Mouse (Mus musculus) forelimb bud, embryonic 11.5 days (tissue): ENCODE measurements around the gene 4930556J24Rik.
A peak's percentile ranks its signal among the peaks of the same experiment; 100 is the strongest.
"Not testable (repeated sequence)": the region's sequence is repeated elsewhere in the genome, so short reads cannot be mapped to it uniquely, and the experiment has no call there.

ENCODE experiments used
- DNase-seq: peaks from one replicate; pipeline ENCODE4 v3.0.0-alpha.2; 2012; ENCODE audit warnings: low read depth, low spot score

Gene 4930556J24Rik

GRCm38 (mm10) chr11:3973081-3973480 is 3.5 kb downstream of the 4930556J24Rik start:
- DNase-seq: no peak

- no peak for DNase-seq
Measured at GRCm38 (mm10) chr11:3970361-3970760, 6.2 kb downstream of the 4930556J24Rik start.

- DNase-seq: no peak
Measured at GRCm38 (mm10) chr11:3969837-3970236, 6.7 kb downstream of the 4930556J24Rik start.

- DNase-seq: no peak
Measured at GRCm38 (mm10) chr11:3964416-3965172, 12.0 kb downstream of the 4930556J24Rik start.

DNA sequence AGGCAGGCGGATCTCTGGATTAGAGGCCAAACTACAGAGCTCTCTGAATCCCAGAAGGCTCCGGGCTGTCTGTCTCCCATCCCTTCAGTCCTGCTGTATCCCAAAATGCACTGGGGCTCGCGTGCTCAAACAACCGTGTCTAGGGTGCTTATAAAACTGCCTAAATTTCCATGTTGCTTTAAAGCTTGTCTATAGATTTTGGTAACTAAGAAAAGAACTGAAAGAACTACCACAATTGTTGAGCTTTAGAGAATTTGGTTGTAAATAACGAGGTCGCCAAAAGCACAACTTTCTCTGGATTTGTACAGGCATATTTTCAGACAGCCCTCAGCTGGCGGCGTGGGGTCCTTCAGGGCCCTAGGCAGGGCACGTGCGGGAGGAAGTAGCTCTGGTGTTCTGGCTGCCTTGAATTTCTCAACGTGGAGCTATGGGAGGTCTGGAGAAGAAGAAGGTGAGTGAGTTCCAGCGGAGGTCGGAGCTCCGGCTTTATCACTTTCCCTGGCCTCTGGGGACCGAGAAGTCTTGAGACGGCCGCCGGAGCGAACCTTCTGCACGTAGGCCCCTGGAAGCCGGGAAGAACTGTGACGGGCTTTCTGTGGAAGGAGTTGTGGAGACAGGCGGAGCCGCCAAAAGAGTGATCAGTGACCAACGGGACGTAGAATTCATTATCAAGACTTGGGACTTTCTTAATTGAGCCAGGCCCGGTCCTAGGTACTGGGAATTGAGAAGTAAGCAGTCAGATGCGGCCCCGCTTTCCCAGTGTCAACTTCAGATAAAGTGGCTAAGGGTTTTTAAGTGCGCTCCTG is 12.8 kb downstream of the 4930556J24Rik start, which contains the start of gene Pes1:
Pes1 (plus strand) TSS at position 366 of the 806 bp plus-strand sequence.
- DNase-seq: peak; percentile 90

- DNase-seq: no peak
Measured at GRCm38 (mm10) chr11:3963155-3963554, 13.4 kb downstream of the 4930556J24Rik start.

GRCm38 (mm10) chr11:3961761-3962160 is 14.8 kb downstream of the 4930556J24Rik start:
- no peak for DNase-seq

- DNase-seq: no peak
Measured at GRCm38 (mm10) chr11:3960901-3961300, 15.7 kb downstream of the 4930556J24Rik start.

DNA sequence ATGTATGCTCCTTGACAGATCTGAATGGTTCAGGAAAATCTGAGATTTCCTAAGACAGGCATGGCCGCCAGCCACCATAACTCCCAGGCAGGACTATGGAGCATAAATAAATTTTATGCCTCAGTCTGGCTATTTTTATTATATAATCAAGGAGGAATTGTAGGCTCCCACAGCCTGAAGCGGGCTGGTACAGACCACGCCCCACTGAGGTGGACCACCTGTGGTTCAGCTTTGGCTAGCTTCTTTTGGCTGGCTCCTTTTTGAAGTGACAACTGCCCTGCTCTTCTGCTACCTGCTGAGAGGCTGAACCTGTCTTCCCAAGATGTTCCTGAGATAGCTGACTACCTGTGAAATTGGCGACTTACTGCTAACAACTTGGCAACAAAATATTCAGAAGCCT is 21.2 kb downstream of the 4930556J24Rik start:
- DNase-seq: not testable (repeated sequence)

DNA sequence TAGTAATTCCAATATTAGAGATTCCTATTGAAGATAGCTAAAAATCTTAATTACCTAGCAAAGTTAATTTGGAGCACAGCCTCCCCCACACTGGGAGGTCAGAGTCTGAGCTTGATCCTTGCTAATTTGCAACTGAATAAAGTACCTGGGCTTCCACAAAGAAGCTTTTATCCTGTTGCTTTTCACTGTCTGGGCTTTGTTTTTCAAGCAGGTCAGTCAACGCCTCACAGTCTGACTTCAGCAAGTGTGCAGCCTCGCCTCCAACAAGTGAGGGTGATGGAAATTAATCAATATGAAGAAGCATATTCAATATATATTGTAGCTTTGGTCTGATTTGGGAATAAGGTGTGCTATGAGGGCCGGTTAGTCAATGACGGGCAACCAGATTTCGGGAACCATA is 21.7 kb downstream of the 4930556J24Rik start:
- DNase-seq: not testable (repeated sequence)

DNA sequence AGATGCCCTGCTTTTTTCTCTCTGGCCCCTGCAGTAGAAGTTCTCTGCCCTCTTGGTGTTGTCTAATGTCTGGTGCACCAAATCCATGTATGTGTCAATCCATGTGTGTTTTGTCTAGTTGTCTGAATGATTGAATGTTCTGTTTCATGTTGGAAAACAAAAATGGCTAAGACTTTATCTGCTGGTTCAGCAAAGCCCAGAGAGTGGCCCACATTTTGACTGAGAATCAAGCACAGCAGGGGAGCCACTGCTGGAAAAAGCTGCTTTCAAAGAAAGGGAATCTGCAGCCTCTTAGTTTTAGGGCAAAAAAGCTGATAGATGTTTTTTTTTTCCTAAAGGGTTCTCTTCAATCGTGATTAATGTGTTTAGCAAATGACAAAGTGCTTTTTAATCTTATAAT is 30.2 kb downstream of the 4930556J24Rik start:
- DNase-seq: no peak

DNA sequence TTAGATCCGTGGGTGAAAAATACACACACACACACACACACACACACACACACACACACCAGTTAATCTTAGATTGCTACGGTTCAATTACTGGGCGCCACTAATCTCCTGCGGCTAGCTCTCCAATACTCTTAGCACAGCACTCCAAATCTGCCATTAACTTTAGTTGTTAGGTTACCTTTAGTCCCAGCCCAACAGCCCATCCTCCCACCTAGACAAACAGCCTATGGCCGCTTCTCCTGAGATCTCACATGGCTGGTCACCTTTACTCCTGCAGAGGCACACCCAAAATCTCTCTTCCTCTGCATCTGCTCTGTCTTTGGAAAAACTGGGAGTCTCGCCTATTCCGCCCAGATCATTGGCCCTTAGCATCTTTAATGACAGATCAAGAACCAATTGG is 35.2 kb downstream of the 4930556J24Rik start:
- DNase-seq: no peak

DNA sequence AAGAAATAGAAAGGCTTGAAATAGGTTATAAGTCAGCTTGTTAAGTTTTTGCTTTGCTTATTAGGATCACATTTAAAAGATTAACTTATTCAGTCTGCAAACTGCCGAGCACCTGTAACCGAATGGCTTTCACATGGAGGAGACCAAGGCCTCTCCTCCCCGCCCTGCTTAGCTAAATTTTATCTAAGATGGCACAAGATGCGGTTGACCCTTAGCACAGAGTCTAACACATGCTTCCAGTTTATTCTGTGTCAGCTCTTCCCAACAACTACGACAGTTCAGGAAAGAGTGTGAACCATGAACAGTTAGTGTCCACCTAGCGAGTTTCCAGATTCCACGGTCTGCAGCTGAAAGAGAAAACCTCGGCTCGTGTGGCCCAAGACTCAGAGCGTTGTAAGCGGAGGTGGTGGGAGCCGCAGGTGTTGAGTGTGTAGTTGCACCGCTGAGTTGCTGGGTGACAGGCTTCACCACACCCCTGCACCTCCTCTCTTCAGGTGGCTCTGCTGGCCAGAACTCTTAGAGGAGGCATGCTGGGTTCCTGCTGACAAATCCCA is 39.2 kb downstream of the 4930556J24Rik start:
- no peak for DNase-seq

GRCm38 (mm10) chr11:3936318-3936717 is 40.3 kb downstream of the 4930556J24Rik start:
- no peak for DNase-seq

DNA sequence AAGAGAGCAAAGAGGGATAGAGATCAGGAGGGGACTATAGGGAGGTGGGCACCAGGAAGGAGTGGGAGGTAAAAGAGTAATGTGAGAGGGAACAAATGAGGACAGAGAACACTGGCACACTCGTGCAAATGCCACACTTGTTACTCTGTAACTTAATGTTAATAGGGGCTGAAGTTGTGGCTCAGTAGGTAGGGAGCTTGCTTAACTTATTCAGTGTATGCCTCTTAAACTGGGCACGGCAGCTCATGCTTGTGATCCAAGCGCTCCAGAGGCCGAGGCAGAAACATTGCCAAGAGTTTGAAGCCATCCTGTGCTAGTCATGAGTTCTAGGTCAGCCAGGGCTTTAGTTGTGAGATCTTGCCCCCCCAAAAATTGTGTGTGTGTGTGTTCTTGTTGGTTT is 41.4 kb downstream of the 4930556J24Rik start:
- no peak for DNase-seq

DNA sequence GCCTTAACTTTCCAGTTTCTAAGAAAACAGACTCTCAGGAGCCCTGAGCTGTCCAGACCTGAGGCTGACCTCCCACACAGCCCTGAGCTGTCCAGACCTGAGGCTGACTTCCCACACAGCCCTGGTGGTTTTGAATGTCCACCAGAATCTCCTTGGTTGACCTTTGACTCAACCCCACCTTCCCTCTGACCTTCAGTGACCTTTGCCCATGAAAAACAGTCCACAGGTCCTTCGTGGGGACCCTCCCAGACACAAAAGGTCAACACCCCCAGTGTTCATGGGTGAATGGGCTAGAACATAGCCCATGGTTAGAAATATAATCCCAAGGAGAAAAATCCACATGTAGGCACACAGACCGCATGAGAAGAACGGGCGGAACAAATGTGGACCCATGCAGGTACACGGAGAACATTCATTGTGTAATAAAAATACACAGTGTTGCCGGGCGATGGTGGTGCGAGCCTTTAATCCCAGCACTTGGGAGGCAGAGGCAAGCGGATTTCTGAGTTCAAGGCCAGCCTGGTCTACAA is 42.8 kb downstream of the 4930556J24Rik start:
- no peak for DNase-seq

- DNase-seq: peak; percentile 77
Measured at GRCm38 (mm10) chr11:3931511-3932211, 44.9 kb downstream of the 4930556J24Rik start, which contains the start of gene Tcn2. Gene Tcn2 (minus strand): TSS chr11:3932159.

- no peak for DNase-seq
Measured at GRCm38 (mm10) chr11:3930931-3931330, 45.6 kb downstream of the 4930556J24Rik start.

DNA sequence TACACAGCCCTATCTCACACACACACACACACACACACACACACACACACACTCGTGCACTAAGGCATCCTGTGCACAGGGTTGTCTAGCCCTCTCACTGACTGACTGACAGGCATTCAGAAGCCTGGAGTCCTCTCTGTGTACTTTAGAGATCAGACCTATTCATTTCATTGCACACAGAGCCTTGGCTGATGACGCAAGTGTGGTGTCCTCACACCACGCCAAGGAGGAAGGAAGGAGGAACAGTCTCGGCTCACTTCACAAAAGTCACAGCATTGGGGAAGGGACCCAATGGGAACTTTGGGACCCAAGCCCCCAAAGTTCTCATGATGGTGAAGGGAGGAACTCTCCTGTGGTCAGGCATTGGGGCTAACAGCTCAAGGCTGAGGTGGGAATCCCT is 46.6 kb downstream of the 4930556J24Rik start:
- no peak for DNase-seq

GRCm38 (mm10) chr11:3925916-3926315 is 50.7 kb downstream of the 4930556J24Rik start:
- no peak for DNase-seq

DNA sequence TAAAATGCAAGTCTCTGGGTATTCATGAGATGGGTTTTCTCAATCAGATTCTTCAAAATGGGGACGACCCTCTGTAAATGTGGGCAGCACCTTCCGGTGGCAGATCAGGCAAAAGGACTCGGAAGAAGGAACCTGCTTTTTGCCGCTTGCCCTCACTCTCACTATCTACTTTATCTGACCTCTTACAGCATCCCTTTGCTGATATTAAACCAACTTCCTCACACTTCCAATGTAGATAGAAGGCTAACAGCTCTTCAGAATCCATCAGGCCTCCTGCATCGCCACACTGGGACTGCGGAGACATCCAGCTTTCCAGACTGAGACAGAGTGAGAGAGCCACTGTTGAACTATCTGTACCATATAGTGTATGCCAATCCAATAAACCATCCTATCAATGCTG is 53.8 kb downstream of the 4930556J24Rik start:
- no peak for DNase-seq
